Mouse (Mus musculus): ENCODE results near the gene Nosip.

The Nosip gene

GRCm38 (mm10) chr7:45035631-45036030, 26.6 kb upstream of the Nosip start:
- no peak for DNase-seq (ENCODE audit: low read depth, low spot score)

GRCm38 (mm10) chr7:45036702-45037101, 25.5 kb upstream of the Nosip start:
- no peak for DNase-seq (ENCODE audit: low read depth, low spot score)

- no peak for DNase-seq (ENCODE audit: low read depth, low spot score)
These were observed 24.4 kb upstream of the Nosip start for GRCm38 (mm10) chr7:45037720-45038361.

GRCm38 (mm10) chr7:45038411-45038810, 23.8 kb upstream of the Nosip start:
- no peak for DNase-seq (ENCODE audit: low read depth, low spot score)

- no peak for DNase-seq (ENCODE audit: low read depth, low spot score)
These were observed 21.4 kb upstream of the Nosip start for GRCm38 (mm10) chr7:45040851-45041250.

- no peak for DNase-seq (ENCODE audit: low read depth, low spot score)
These were observed 18.9 kb upstream of the Nosip start for GRCm38 (mm10) chr7:45043307-45043706.

- no peak for DNase-seq (ENCODE audit: low read depth, low spot score)
These were observed 16.5 kb upstream of the Nosip start for GRCm38 (mm10) chr7:45045741-45046140.

GRCm38 (mm10) chr7:45046853-45047350, 15.3 kb upstream of the Nosip start:
- DNase-seq (ENCODE audit: low read depth, low spot score), result no peak

GRCm38 (mm10) chr7:45047491-45047890, 14.7 kb upstream of the Nosip start:
- DNase-seq (ENCODE audit: low read depth, low spot score), result no peak

GRCm38 (mm10) chr7:45048001-45048890, 14.0 kb upstream of the Nosip start:
- no peak for DNase-seq (ENCODE audit: low read depth, low spot score)

GRCm38 (mm10) chr7:45048923-45049657, 13.1 kb upstream of the Nosip start:
- no peak for DNase-seq (ENCODE audit: low read depth, low spot score)

GRCm38 (mm10) chr7:45050945-45051600, 11.2 kb upstream of the Nosip start:
- DNase-seq (ENCODE audit: low read depth, low spot score), result no peak

GRCm38 (mm10) chr7:45051601-45051974, 10.6 kb upstream of the Nosip start:
- no peak for DNase-seq (ENCODE audit: low read depth, low spot score)

GRCm38 (mm10) chr7:45052181-45052861, 9.9 kb upstream of the Nosip start:
- DNase-seq (ENCODE audit: low read depth, low spot score), result no peak

- DNase-seq (ENCODE audit: low read depth, low spot score), result no peak
These were observed 9.4 kb upstream of the Nosip start, which contains the start of gene Prr12 for GRCm38 (mm10) chr7:45052862-45053116. Gene Prr12, minus strand, starts transcription at chr7:45052881.

- peak; percentile 65 for DNase-seq (ENCODE audit: low read depth, low spot score)
These were observed 8.9 kb upstream of the Nosip start for GRCm38 (mm10) chr7:45053117-45053930.

- DNase-seq (ENCODE audit: low read depth, low spot score), result peak; percentile 85
These were observed 8.2 kb upstream of the Nosip start for GRCm38 (mm10) chr7:45053931-45054510.

GRCm38 (mm10) chr7:45056329-45056971, 5.8 kb upstream of the Nosip start:
- DNase-seq (ENCODE audit: low read depth, low spot score), result no peak

- DNase-seq (ENCODE audit: low read depth, low spot score), result no peak
These were observed 5.3 kb upstream of the Nosip start for GRCm38 (mm10) chr7:45056972-45057348.
